Mouse (Mus musculus): ENCODE data around the gene Reck.

GRCm38 (mm10) chr4:43983756-43984155 is 108.4 kb downstream of the Reck start:
- TF ChIP-seq TAL1 (IDR thresholded peaks at IDR 0.05; ENCODE audit: low read length) (no peak), GATA1 (IDR thresholded peaks at IDR 0.05; ENCODE audit: low read length) (no peak)

Measured in erythroblast, embryonic 14.5 days (primary cell).